Mouse (Mus musculus) hindbrain, embryonic 11.5 days (tissue): ENCODE data around the gene Rxrb. TPM values are rescaled to one million over a fixed set of nuclear protein-coding genes. Genes with fewer than 3 reads are reported as not detected.

Source experiments
- ATAC-seq: fragments of 200-750 bp; cut with Nextera tagmentation; 2 replicates; pipeline ENCODE4 v1.8.0; 2017; ENCODE audit warnings: mild to moderate bottlenecking, moderate TSS enrichment, moderate library complexity; ENCODE audit not compliant: low FRiP score
- DNase-seq: peaks from one replicate; pipeline ENCODE4 v3.0.0-alpha.2; 2015; ENCODE audit warnings: low spot score
- H3K27ac ChIP-seq: fragments of 300-500 bp; sonication (generic); 2 replicates; pipeline ENCODE4 v1.5.1; 2014; ENCODE audit warnings: mild to moderate bottlenecking, low read depth, low read length
- H3K27me3 ChIP-seq: fragments of 300-500 bp; sonication (generic); 2 replicates; pipeline ENCODE4 v1.6.1; 2014; ENCODE audit warnings: mild to moderate bottlenecking, low read length, moderate library complexity, mixed read lengths; ENCODE audit not compliant: control insufficient read depth, insufficient read depth
- H3K36me3 ChIP-seq: fragments of 300-500 bp; sonication (generic); 2 replicates; pipeline ENCODE4 v1.6.1; 2014; ENCODE audit warnings: mild to moderate bottlenecking, low read length, moderate library complexity, mixed read lengths; ENCODE audit not compliant: control insufficient read depth, insufficient read depth
- H3K4me1 ChIP-seq: fragments of 300-500 bp; sonication (generic); replicated peaks from 2 replicates; pipeline ENCODE4 v1.6.1; 2014; ENCODE audit warnings: low read length, mixed read lengths; ENCODE audit not compliant: control insufficient read depth, insufficient read depth
- H3K4me2 ChIP-seq: fragments of 300-500 bp; sonication (generic); replicated peaks from 2 replicates; pipeline ENCODE4 v1.6.1; 2014; ENCODE audit warnings: mild to moderate bottlenecking, low read depth, low read length
- H3K4me3 ChIP-seq: fragments of 300-500 bp; sonication (generic); 2 replicates; pipeline ENCODE4 v1.5.1; 2014; ENCODE audit warnings: low read depth, low read length
- H3K9ac ChIP-seq: fragments of 300-500 bp; sonication (generic); 2 replicates; pipeline ENCODE4 v1.6.1; 2014; ENCODE audit warnings: low read depth, low read length
- H3K9me3 ChIP-seq: fragments of 300-500 bp; sonication (generic); 2 replicates; pipeline ENCODE4 v1.6.1; 2016; ENCODE audit warnings: low read length; ENCODE audit not compliant: control insufficient read depth
- WGBS: fragments of 180-500 bp; shearing (Covaris S2); extraction: QIAGEN DNeasy Blood & Tissue Kit; methylation state at CpG from one replicate; pipeline ENCODE4 v1.1.7; 2014; 5-methylcytosine and 5-hydroxymethylcytosine counted together
- polyA plus RNA-seq: library from polyadenylated mRNA; unstranded; fragments of >200 nt; fragmentation: Nextera tagmentation; extraction: Ambion mirVana; gene quantifications from 2 replicates; pipeline ENCODE4 v1.2.1, GENCODE M21; 2014

The Rxrb gene
- polyA plus RNA-seq, 1 experiment from 2014 or later: 16.8 TPM

- ATAC-seq (no peak), DNase-seq (no peak)
- no peak overlapping the region for H3K27ac ChIP-seq
- no peak overlapping the region for H3K4me2 ChIP-seq
- WGBS: 77% methylated on average over 7 of the region's 7 CpGs
- no peaks in the 10 kb centered on the region for H3K27me3 ChIP-seq
- H3K36me3 ChIP-seq: no peaks in the 10 kb centered on the region
- H3K9me3 ChIP-seq: no peaks in the 10 kb centered on the region
- no peak overlapping the region for H3K4me3 ChIP-seq
- H3K9ac ChIP-seq: no peak overlapping the region
- no peaks in the 10 kb centered on the region for H3K4me1 ChIP-seq
Observed at GRCm38 (mm10) chr17:34057224-34057623, 25.6 kb downstream of the Rxrb start.

GRCm38 (mm10) chr17:34068864-34069263 is 37.3 kb downstream of the Rxrb start:
- DNase-seq (no peak), ATAC-seq (no peak)
- no peaks in the 10 kb centered on the region for H3K4me1 ChIP-seq
- no peak overlapping the region for H3K9ac ChIP-seq
- 62% methylated on average over 3 of the region's 3 CpGs for WGBS
- H3K36me3 ChIP-seq: no peaks in the 10 kb centered on the region
- H3K27me3 ChIP-seq: no peaks in the 10 kb centered on the region
- H3K9me3 ChIP-seq: no peaks in the 10 kb centered on the region
- H3K27ac ChIP-seq: no peak overlapping the region
- H3K4me3 ChIP-seq: no peak overlapping the region
- H3K4me2 ChIP-seq: no peak overlapping the region

- Histone ChIP-seq H3K9ac (no peak overlapping the region), H3K4me2 (no peak overlapping the region), H3K4me1 (no peaks in the 10 kb centered on the region), H3K9me3 (no peaks in the 10 kb centered on the region), H3K27me3 (peaks cover 6% of the 10 kb centered on the region; the same call in 1 of the 2 replicates), H3K36me3 (no peaks in the 10 kb centered on the region), H3K4me3 (no peak overlapping the region), H3K27ac (no peak overlapping the region)
- no peak for DNase-seq
- WGBS: 82% methylated on average over 5 of the region's 5 CpGs
- no peak for ATAC-seq
Observed at GRCm38 (mm10) chr17:34072091-34072490, 40.5 kb downstream of the Rxrb start.

GRCm38 (mm10) chr17:34075271-34075670 is 43.7 kb downstream of the Rxrb start:
- Histone ChIP-seq H3K9me3 (no peaks in the 10 kb centered on the region), H3K9ac (no peak overlapping the region), H3K36me3 (no peaks in the 10 kb centered on the region), H3K27me3 (peaks cover 7% of the 10 kb centered on the region; the same call in 1 of the 2 replicates), H3K4me1 (no peaks in the 10 kb centered on the region), H3K27ac (no peak overlapping the region), H3K4me3 (no peak overlapping the region), H3K4me2 (no peak overlapping the region)
- DNase-seq: peak; percentile 83
- 44% methylated on average over 7 of the region's 7 CpGs for WGBS
- ATAC-seq: no peak

- H3K9ac ChIP-seq: no peak overlapping the region
- H3K4me2 ChIP-seq: no peak overlapping the region
- 2% methylated on average over 9 of the region's 9 CpGs for WGBS
- DNase-seq (peak; percentile 91), ATAC-seq (no peak)
- H3K27me3 ChIP-seq: peaks cover 7% of the 10 kb centered on the region; the same call in 1 of the 2 replicates
- H3K27ac ChIP-seq: no peak overlapping the region
- no peaks in the 10 kb centered on the region for H3K4me1 ChIP-seq
- H3K9me3 ChIP-seq: no peaks in the 10 kb centered on the region
- no peak overlapping the region for H3K4me3 ChIP-seq
- H3K36me3 ChIP-seq: no peaks in the 10 kb centered on the region
Observed at GRCm38 (mm10) chr17:34077549-34077948, 45.9 kb downstream of the Rxrb start.

- ATAC-seq: no peak
- H3K4me1 ChIP-seq: no peaks in the 10 kb centered on the region
- no peak overlapping the region for H3K4me3 ChIP-seq
- 61% methylated on average over 4 of the region's 4 CpGs for WGBS
- peaks cover 7% of the 10 kb centered on the region; the same call in 1 of the 2 replicates for H3K27me3 ChIP-seq
- H3K4me2 ChIP-seq: no peak overlapping the region
- H3K9me3 ChIP-seq: no peaks in the 10 kb centered on the region
- H3K27ac ChIP-seq: no peak overlapping the region
- no peaks in the 10 kb centered on the region for H3K36me3 ChIP-seq
- DNase-seq: no peak
- no peak overlapping the region for H3K9ac ChIP-seq
Observed at GRCm38 (mm10) chr17:34078148-34078547, 46.5 kb downstream of the Rxrb start.

- no peaks in the 10 kb centered on the region for H3K36me3 ChIP-seq
- ATAC-seq: no peak
- no peak overlapping the region for H3K9ac ChIP-seq
- H3K27me3 ChIP-seq: peaks cover 7% of the 10 kb centered on the region; the same call in 1 of the 2 replicates
- H3K9me3 ChIP-seq: no peaks in the 10 kb centered on the region
- 90% methylated on average over 11 of the region's 11 CpGs for WGBS
- H3K4me3 ChIP-seq: no peak overlapping the region
- H3K4me2 ChIP-seq: no peak overlapping the region
- no peaks in the 10 kb centered on the region for H3K4me1 ChIP-seq
- no peak for DNase-seq
- no peak overlapping the region for H3K27ac ChIP-seq
Observed at GRCm38 (mm10) chr17:34079002-34079401, 47.4 kb downstream of the Rxrb start.

- Histone ChIP-seq H3K36me3 (no peaks in the 10 kb centered on the region), H3K9me3 (no peaks in the 10 kb centered on the region), H3K4me2 (no peak overlapping the region), H3K9ac (no peak overlapping the region), H3K27ac (no peak overlapping the region), H3K4me1 (no peaks in the 10 kb centered on the region), H3K4me3 (no peak overlapping the region), H3K27me3 (peaks cover 7% of the 10 kb centered on the region; the same call in 1 of the 2 replicates)
- 14% methylated on average over 5 of the region's 5 CpGs for WGBS
- DNase-seq (peak; percentile 46), ATAC-seq (peak; percentile 71)
Observed at GRCm38 (mm10) chr17:34079621-34080020, 48.0 kb downstream of the Rxrb start.

GRCm38 (mm10) chr17:34083104-34083503 is 51.5 kb downstream of the Rxrb start:
- H3K4me2 ChIP-seq: no peak overlapping the region
- no peaks in the 10 kb centered on the region for H3K36me3 ChIP-seq
- no peak overlapping the region for H3K9ac ChIP-seq
- ATAC-seq: no peak
- H3K4me1 ChIP-seq: no peaks in the 10 kb centered on the region
- no peaks in the 10 kb centered on the region for H3K9me3 ChIP-seq
- 6% methylated on average over 8 of the region's 8 CpGs for WGBS
- no peak overlapping the region for H3K4me3 ChIP-seq
- H3K27ac ChIP-seq: no peak overlapping the region
- no peaks in the 10 kb centered on the region for H3K27me3 ChIP-seq
- DNase-seq: peak; percentile 46
